Mouse (Mus musculus) 3134 (cell line): ENCODE data around the gene Vars2.

Experiments
- DNase-seq: peaks from one replicate; pipeline ENCODE4 v3.0.0-alpha.2; 2011; ENCODE audit warnings: low spot score; ENCODE audit not compliant: insufficient read length; ENCODE audit errors: extremely low read depth

Gene Vars2

DNA sequence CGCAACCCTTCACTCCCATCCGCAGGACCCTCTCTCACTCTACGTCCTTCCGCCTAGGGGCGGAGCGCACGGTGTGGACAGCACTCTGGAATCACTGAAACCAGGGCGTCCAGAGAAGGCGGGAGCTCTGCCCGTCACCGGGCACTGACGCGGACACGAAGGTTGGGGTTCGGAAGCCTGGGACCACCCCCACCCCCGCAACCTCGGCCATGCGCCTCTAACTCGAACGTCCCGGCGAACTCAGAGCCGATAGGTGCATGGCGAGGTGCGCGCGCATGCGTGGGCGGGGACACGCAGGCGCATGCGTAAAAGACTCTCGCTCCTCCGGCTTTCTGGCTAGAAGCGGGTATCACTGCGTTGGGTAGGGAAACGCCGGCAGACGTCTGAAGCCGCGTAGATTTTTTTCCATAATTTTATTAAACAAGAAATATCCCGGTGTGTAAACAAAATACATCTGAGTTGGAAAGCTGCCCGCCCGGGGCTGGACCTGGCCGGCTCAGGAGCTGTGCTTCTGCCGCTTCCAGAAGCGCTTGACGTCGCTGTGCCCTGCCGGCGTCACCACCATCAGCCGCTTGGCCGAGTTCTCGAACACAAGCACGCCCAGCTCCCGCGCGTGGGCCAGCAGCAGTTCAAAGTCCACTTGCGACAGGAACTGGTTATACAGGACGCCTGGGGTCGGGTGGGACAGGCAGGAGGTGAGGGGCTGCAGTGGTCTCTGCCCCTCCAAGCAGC, at the start of gene Vars2:
TSS of gene Vars2 (minus strand) at position 259 of the 732 bp plus-strand sequence.
- DNase-seq: peak; percentile 93

- no peak for DNase-seq
Observed at GRCm38 (mm10) chr17:35717080-35717479, 49.7 kb upstream of the Vars2 start.

DNA sequence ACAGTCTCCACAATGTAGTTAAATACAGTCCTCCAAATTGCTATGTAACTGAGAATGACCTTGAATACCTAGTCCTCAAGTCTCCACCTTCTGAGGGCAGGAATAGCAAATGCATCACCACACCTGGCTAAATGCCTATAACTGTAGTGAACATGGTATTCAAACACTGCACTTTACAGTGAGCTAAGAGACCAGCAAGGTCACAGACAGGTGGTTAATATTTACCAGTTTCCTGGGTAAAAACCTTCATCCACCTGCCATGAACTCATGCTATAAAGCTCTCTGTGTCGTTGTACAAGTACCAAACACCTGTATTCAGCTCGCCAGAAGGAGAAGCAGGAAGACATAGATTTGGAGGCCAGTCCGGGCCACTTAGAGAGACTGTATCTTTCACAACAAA, 48.7 kb upstream of the Vars2 start:
- DNase-seq: no peak

DNA sequence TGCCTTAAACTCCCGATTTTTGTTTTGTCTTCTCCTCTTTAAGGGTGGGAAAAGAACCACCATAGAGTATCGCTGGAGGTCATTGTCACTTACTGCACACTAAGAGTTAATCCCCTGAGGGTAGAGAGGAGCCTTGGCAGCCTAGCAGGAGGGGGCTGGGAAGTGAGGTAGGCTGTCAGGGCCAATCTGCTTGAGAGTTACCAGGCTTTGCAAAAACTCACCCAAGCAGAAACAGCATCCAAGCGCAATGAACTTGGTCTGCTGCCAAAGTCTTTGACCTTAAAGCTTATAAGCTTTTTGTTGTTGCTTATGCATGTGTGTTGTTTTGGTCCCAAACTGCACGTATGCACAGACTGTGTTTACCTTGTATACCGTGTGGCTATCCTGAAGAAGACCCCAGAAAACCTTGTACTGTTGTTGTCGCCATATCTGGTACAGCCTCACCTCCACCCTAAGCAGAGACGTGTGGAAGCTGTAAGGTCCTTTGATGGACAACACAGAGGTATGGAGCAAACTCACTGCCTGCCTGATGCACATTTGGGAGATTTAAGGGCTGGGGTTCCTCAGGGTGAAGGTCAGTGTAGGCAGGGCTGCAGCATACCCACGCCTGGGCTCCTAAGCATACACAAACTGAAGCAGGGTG, 43.4 kb upstream of the Vars2 start:
- no peak for DNase-seq

- no peak for DNase-seq
Observed at GRCm38 (mm10) chr17:35708611-35709010, 41.2 kb upstream of the Vars2 start.

GRCm38 (mm10) chr17:35707929-35708328, 40.5 kb upstream of the Vars2 start:
- no peak for DNase-seq

DNA sequence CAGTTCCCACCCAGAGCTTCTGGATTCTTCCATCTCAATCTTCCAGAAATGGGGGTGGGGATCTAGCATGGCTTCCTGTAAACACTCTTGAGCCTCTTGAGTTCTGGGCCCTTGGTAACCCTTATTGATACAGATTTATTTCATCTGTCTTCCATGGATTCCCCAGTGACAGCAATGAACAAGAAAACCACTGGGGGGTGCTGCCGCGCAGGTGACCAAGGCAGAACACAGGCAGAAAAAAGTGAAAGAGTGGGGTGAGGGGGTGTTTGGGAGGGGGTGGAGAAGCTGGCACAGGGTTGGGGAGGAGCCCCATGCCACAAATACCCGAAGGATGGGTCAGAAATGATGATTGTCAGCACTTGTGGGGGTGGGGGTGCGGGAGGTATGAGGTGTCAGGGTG, 38.4 kb upstream of the Vars2 start:
- no peak for DNase-seq

DNA sequence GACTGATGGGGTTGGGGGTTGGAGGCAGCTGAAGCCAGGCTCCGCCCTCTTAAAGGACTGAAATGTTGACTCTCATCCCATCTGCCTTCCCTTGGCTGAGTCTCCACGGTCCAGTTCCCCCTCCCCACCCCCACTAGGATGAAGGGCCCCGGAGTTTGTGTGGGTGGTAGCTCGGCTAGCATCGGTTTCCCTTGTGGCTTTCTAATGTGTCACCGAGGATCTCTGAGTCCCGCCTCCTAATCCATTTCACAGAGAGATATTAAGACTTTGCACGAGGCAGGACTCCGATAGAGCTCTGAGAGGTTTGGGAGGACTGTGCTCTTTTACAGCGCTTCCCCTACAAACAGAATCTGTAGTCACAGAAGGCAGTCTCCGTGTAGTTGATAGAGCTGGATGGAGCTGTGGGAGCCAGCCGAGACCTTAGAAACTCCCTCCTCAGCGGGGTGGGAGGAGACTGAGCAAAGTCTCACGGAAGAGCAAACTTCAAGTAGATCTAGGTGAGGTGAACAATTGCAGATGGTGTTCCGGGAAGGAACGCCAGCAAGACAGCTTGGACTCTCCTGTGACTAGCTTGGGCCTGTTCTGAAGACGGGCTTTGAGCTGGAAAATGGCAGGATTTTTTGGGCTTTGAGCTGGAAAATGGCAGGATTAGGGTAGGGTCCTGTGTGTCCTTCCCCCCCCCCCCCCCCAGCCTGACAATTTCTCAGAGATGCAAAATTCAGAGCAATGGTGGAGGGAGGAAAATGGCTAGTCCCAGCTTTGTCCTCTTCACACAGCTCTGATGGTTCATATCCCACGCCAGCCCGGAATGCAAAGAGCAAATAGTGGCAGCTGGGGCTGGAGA, 37.5 kb upstream of the Vars2 start, which contains the start of gene Ddr1:
TSS of gene Ddr1 (minus strand) at position 1 of the 844 bp plus-strand sequence.
- DNase-seq: no peak

- no peak for DNase-seq
Observed at GRCm38 (mm10) chr17:35703751-35704271, 36.4 kb upstream of the Vars2 start.

- DNase-seq: no peak
Observed at GRCm38 (mm10) chr17:35703065-35703464, 35.7 kb upstream of the Vars2 start.

DNA sequence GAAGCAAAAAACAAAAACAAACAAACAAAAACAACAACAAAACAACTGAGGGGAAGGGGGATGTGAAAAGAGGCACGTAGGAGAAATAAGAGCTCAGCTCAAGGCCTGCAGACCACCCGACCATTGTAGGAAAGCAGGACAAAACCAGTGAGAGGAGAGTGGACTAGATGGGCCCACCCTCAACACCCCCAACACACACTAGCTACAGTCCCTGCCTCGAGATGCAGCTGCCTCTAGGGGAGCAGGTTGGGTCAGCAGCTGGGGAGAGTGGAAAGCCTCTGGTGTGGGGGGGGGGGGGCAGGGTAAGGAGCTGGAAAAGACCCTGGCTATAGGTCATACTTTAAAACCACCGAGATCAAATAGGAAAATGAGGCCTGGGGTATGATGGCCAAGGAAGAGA, 35.2 kb upstream of the Vars2 start:
- no peak for DNase-seq

DNA sequence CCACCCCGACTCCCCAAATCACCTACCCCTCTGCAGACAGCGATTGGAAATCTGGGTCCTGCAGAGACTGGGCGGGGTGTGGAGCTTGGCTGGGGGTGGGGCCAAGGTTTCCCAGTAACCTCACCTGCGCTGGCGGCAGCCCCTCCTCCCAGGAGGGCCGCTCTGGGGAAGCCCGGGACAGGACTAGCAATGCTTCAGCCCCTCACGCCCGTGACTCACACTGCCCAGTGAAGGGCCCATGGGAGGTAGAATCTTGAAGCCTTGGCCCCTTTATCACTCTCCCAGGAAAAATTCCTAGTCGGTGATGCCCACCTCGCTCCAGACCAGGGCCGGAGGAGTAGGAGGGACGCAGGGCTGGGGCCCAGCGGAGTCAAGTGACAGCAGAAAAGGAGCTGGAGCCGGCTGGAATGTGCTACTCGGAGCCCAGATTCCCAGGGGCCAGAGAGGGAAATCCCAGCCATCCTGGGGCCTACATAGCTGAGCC, 34.6 kb upstream of the Vars2 start:
- peak; percentile 67 for DNase-seq

DNA sequence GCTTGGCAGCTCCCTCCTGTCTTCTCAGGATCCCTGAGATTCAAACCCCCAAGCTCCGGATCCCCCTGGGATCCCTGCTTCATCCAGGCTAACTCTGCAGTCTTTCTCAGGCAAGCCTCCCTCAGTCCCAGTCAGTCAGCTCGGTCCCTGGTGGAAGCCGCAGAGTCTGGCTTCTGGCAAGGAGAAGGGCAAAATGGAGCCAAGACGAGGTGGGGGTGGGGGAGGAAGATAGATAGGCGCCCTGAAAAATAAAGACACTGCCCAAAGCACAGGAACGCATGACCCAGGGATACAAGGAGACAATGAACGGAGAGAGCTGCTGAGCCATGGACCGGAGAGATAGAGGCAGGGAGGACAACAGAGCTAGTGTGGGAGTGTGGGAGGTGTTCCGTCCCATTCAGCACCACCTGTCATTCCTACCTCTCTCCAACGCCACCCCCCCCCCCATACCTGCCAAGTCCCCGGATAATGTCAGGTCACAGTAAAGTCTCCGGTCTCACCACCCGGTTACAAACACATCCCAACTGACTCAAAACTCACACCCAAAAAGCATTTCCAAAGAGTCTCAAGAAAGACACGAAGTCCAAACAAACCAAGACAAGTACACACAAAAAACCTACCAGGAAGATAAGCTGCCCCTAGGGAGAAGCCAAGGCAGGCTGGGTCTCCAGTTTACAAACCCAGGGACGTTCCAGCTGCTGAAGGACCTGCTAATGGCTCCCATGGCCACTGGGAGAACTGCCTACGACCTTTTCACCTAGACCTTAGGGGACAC, 34.0 kb upstream of the Vars2 start:
- no peak for DNase-seq

DNA sequence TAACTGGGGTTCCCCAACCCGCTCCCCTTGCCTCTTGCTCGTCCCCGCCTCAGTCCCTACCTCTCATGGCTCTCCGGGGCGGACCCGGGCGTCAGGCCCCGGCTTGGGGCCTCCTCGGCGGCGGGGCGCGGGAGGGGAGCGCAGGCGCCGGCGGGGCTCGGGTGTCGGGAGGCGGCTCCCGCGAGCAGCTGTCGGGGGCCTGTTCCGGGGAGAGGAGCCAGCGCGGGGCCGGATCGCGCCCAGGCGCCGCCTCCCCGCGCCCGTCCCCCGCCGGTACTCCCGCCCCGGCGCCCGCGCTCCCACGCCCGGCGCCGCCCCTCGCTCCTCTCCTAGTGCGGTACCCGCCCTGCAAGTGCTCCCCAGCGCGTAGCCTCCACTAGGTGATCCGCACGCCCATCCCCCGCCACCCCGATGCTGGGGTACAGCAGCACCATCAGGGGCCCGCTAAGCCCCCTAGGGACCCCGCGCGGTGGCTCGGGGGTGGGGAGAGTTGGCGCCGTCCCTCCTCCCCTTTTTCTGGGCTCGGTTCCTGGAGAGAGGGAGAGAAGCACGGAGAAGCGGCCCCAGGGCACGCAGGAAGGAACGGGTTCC, 33.1 kb upstream of the Vars2 start:
- DNase-seq: peak; percentile 82

DNA sequence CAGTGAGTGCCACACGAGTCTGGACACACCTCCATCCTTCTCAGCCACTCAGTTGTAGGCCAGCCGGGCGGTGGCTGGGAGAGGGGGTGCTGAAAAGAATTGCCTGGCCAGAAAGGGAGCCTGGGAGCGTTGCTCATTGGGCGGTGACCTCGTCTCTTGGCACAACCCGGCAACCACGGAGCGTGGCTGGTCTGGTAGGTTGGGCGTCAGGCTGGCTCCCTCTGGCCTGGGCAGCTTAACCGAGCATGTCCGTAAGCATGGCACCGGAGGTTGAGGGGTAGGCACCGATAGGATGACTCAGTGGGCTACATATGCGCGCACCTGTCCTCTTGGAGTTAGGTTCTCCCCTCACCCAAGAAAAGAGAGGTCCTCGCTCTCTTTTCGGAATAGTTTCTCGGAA, 32.5 kb upstream of the Vars2 start:
- peak; percentile 93 for DNase-seq

DNA sequence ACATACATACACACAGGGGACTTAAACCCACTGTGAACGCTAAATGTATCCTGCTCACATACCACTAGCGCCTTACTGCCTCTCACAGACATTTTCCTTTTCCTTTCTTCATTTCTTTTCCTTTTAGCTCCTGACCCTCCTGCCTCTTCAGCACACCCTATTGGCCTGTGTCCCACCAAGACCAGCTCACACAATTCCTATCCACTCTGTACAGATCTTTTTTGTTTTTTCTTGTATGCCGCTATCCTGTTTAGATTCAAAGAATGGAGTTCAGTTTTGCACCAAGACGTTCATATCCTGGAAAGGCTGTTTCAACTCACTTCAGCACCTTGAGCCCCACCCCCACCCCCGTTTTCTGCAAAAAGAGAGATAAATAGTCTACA, 31.1 kb upstream of the Vars2 start:
- DNase-seq: no peak

DNA sequence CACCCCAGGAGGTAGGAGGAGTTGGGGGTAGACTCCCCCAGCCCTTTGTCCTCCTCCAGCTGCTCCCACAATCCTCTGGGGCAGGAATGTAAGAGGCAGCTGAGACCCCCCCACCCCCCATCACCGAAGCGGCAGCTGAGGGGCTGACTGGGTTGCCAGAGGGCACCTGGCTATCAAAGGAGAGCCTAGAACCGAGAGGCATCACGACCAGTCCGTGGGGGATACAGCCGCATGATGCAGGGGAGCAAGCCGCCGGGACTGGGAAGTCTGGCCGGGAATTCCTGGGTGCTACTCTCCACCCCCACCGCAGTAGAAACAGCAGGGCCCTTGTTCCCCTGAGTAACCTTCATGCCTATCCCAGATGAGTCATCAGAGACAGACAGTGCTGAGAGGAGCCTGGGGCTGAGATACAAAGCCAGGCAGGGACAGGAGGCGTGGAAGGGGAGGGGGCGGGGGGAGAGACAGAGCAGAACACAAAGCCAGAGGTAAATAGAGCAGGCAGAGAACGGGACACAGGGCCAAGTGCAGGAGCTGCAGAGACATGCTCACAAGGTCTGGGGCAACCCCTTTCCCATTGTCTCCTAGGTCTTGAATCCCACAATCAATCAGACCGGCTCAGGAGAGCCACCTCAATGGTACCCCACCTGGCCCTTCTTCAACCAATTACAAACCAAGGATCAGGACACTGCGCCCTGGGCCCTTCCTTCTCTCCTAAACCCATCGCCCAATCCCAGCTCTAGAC, 30.5 kb upstream of the Vars2 start:
- DNase-seq: peak; percentile 88

GRCm38 (mm10) chr17:35697429-35697758, 30.0 kb upstream of the Vars2 start:
- no peak for DNase-seq

- DNase-seq: no peak
Observed at GRCm38 (mm10) chr17:35696691-35697090, 29.3 kb upstream of the Vars2 start.
